Mouse (Mus musculus) spleen, postnatal 4 days (tissue): ENCODE data around the gene Negr1.

Source experiments
- DNase-seq, 2 experiments: peaks; one replicate each; pipeline ENCODE4 v3.0.0; 2022; ENCODE audit warnings: low spot score in 2 of 2

The Negr1 gene

DNA sequence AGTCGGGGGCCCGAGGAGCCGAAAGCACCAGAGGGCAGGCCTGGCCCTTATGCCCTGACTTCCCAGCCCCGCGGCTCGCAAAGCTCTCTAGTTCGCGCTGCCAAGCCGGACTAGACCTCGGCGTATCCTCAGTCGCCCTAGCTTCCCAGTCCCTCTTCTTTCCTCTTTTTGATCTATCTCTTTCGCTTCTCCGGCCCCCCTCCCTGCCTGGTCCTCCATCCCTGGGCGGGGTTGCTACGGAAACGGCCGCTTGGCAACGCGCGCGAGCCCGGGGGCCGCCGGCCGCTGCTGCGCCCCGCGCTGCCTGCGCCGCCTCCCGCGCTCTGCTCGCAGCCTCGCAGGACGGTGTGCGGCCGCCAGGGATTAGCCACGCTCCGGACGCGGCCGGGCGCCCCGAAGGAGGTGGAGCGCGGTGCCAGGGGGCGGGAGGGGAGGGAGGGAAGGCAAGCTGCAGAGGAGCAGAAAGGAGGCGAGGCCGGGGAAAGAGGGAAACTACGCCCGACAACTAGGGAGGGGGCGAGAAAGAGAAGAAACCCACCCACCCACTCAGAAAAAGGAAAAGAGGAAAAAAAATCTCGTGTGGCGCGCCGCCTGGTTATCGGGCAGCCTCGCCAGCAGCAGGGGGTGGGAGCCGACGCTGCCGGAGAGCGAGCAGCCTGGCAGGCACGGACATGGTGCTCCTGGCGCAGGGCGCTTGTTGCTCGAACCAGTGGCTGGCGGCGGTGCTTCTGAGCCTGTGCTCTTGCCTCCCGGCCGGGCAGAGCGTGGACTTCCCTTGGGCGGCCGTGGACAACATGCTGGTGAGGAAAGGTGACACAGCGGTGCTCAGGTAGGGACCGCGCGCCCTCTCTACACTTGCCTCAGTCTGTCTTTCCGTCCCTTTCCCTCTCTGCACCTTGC lies at the start of gene Negr1:
TSS of gene Negr1 (plus strand) at position 271 of the 900 bp plus-strand sequence.
- DNase-seq, result peak in 1 of 2 experiments; percentile 56

DNA sequence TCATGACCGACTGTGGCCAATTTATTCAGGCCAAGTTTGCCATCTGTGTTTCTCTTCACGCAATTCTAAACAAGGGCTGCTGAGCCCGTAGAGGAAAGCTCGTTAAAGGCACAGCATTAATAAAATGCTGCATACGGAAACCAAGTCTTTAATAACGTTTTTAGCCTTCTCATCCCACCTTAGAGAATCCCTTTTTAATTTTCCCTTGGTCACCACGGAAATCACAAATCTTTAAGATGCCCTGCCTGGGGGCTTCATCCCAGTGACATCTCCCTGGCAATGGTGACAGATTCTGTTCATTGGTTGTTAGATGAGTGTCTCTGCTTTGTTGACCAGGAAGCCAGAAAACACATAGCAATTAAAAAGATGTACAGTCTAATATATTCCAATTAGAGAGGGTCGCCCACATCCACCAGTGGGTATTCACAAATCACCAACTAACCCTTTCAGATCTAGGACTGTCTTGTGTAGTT lies 35.1 kb upstream of the Negr1 start:
- no peak for DNase-seq

GRCm38 (mm10) chr3:156527231-156527995 lies 34.2 kb upstream of the Negr1 start:
- no peak for DNase-seq

- no peak for DNase-seq
These were observed 2.2 kb upstream of the Negr1 start for GRCm38 (mm10) chr3:156559441-156559825.

DNA sequence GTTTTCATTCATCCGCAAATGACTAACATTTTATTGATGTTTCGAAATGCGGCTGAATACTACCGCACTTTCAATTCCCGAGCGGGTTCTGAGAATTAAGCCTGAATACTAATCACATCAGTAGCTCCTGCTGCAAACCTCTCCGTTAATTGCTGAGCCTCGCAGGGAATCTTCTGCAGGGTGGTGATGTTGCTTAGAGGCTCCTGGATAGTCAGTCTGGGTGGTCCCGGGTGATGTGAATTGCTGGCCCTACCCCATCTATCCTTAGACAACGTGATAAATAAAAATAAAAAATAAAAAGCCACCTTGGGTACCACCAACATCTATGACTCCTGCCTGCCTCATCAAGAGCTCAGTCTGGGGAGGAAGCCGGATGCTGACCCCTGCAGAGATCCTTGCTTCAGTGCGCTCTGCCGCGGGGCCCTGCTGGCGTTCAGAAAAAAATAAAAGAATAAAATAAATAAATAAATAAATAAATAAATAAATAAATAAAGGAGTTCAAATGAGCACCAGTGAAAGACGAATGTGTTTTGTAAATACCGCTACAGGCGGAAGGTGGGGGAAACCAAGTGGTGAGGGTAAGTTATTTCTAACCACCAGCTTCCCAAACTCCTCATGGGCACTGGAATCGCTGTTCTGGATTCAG lies 1.6 kb upstream of the Negr1 start:
- no peak for DNase-seq

DNA sequence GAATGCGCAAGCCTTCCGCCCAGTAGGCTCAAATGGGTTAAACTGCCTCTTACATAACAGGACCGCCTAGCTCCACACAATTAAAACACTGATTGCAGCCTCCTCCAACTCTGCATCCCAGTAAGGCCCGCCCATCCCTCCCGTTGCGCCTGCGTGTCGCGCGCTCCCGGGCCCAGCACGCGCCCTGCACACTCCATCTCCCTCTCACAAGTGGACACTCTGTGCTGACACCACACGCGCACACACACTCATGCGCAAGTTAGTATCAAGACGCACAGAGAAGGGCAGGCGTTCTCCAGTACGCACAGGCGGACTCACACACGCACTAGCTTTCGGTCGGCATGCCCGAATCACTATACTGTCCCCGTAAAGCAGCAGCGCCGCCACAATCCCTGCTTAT lies 828 bp upstream of the Negr1 start:
- DNase-seq, result no peak

DNA sequence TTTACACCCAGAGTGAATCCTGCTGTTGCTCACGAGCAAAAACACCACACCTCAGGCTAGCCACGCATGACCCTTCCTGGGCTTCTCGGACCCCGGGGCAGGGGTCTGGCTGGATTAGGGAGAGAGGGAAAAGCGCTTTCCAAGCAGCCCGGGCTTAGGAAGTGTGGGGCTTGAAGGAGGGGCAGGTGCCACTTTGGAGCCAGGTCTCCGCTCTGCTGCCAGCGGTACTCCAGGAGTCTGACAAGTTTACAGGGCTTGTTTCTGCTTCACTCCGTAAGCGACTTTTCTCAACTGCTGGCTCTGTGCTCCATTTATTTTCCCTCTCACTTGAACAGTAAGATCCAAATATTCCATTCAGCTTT lies 811 bp downstream of the Negr1 start:
- DNase-seq, result no peak

- no peak for DNase-seq
These were observed 1.2 kb downstream of the Negr1 start for GRCm38 (mm10) chr3:156562796-156563195.

- DNase-seq, result no peak
These were observed 1.8 kb downstream of the Negr1 start for GRCm38 (mm10) chr3:156563353-156563752.

GRCm38 (mm10) chr3:156573465-156573864 lies 11.9 kb downstream of the Negr1 start:
- DNase-seq, result no peak

DNA sequence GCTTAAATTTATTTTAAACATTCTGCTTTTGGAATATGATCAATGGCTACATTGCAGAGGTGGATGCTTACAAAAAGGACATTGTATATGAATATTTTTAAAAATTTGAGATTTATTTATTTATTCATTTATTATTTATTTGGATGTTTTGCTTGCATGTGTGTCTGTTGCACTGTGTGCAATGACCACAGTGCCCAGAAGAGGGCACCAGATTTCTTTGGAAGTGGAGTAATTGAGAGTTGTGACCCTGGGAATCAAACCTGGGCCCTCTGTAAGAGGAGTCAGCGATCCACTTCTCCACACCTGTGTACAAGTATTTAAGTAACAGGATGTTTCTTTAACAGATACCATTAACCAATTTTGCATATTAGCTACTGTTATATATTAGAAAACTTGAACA lies 14.7 kb downstream of the Negr1 start:
- no peak for DNase-seq

DNA sequence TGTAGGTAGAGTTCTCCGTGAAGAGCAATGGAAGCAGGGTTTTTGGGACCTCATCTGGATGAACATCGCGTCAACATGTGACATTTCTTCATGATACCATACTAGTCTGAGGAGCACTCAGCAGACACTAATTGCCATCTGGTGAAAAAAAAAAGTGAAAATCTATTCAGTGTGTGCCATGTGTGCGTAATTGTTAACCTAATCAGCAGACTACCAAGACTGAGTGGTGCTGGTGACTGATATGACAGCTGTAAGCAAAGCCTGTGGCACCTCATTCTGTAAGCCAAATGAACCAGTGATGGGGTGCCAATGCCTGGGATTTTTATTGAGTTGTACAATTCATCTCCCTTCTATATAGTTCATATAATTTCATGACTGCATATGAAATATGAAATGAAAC lies 29.0 kb downstream of the Negr1 start:
- DNase-seq, result no peak

GRCm38 (mm10) chr3:156591125-156591524 lies 29.5 kb downstream of the Negr1 start:
- DNase-seq, result no peak

GRCm38 (mm10) chr3:156606846-156607245 lies 45.3 kb downstream of the Negr1 start:
- no peak for DNase-seq

- no peak for DNase-seq
These were observed 58.3 kb downstream of the Negr1 start for GRCm38 (mm10) chr3:156619921-156620320.

DNA sequence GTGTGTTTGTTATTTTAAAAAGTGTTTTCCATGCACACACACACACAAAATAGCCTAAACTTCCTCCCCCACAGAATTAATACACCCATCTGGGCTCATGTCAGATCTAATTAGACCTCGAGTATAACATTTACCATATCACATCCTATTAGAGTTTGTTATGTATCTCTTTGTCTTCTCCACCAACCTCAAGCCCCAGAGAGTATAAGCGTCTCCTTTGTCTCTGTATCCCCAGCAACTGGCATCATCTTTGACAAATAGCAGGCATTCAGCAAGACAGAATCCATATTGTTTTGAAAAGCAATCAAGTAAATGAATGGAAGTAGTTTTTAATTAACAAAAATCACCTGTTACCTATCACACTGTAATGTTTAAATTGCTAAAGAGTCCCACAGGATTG lies 67.0 kb downstream of the Negr1 start:
- no peak for DNase-seq

- no peak for DNase-seq
These were observed 71.3 kb downstream of the Negr1 start for GRCm38 (mm10) chr3:156632942-156633341.

DNA sequence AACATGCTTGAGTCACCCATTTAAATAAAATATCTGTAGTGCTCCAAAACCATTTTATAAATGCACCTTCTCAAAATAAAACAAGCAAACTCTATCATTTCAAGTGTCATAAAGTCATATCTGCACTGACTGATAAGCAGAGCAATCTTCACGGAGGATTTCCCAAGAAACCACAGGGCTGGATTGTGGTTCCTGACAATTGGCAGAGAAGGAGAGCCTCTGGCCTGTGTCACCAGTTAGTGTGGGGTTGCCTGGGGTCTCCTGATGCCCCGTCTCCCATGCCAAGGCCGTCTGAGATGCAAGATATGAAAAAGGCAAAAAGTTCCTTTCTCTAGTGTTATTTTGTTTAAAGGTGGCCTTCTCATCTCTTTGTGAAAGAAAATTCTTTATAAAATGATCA lies 77.8 kb downstream of the Negr1 start:
- no peak for DNase-seq

GRCm38 (mm10) chr3:156643710-156644363 lies 82.2 kb downstream of the Negr1 start:
- DNase-seq, result no peak

GRCm38 (mm10) chr3:156648378-156648777 lies 86.8 kb downstream of the Negr1 start:
- DNase-seq, result no peak

DNA sequence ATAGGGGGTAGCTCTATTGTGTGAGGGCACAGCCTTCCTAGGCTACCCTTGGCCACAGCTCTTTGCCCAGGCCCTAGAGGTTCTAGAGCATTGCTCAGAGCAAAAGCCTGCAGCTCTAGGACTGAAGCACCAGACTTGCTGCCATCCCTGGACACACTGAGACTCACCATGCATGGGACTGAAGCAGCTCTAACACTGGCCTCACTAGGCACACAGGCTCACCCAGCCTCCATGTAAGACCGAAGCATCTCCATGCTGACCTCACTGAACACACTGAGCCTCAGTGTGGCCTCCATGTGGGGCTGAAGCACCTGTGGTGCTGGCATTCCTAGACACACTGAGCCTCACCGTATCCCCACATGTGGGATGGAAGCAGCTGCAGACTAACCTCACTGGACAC lies 101.0 kb downstream of the Negr1 start:
- DNase-seq, result no peak

DNA sequence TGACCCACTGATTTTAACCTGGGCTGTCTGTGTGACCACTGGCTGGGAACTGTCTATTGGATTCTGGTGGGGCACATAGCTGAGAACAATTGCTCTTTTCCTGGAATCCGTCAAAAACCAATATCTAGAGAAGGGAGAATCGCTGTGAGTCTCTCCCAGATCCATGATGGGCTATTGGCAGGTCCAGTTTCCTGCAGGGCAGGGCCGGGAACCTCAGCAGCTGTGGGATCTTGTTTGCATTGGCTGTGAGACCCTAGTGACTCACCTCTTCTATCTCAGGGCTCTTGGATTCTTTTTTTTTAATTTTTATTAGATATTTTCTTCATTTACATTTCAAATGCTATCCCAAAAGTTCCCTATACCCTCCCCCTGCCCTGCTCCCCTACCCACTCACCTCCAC lies 111.0 kb downstream of the Negr1 start:
- DNase-seq, result no peak
